Mouse (Mus musculus) testis, adult 2 months (tissue): ENCODE data around the gene Taok2.

Experiments
- CTCF ChIP-seq: fragments of 200-500 bp; IDR thresholded peaks from 2 replicates; pipeline ENCODE4 v1.5.1; 2012; ENCODE audit warnings: low read depth, mild to moderate bottlenecking, inconsistent platforms, low read length, moderate library complexity; ENCODE audit not compliant: control insufficient read depth, insufficient read depth, insufficient replicate concordance
- POLR2A ChIP-seq: fragments of 200-500 bp; IDR thresholded peaks from 2 replicates; pipeline ENCODE4 v1.6.1; 2012; ENCODE audit warnings: low read depth, mild to moderate bottlenecking, inconsistent platforms, low read length, moderate library complexity; ENCODE audit not compliant: control insufficient read depth

DNA sequence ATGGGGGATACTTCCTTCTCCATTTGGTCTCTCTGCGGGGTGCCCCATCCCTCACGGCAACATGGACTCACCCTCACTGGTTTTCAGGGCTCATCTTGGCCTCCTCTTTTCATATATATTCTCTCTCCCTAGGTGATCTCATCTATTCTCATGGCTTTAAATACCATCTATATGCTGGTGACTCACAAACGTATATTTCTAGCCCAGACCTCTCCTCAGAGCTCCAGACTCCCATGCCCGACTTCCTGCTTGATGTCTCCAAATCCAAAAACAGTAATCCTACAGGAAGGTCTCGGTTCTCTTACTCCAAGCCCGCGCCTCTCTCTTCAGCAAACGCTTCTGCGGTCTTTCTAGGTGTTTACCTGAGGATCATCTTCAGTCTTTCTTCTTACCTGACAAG, 41.2 kb downstream of the Taok2 start:
- no peak for TF ChIP-seq CTCF
- TF ChIP-seq POLR2A = no peak
